Mouse (Mus musculus) gastrocnemius, postnatal 10 days (tissue): ENCODE data around the gene Atg7. TPM values are rescaled to one million over a fixed set of nuclear protein-coding genes. Genes with fewer than 3 reads are reported as not detected.

Source experiments
- DNase-seq: peaks from one replicate; pipeline ENCODE4 v3.0.0; 2021; ENCODE audit warnings: mixed read lengths
- total RNA-seq, 2 experiments: library from RNA; stranded (reverse); gene quantifications; 2 replicates each; pipeline ENCODE4 v1.2.3; 2021

The Atg7 gene
- total RNA-seq, 2 experiments from 2014 or later: 9.1 to 10.9 TPM

- DNase-seq: no peak
These were observed 262.5 kb downstream of the Atg7 start for GRCm38 (mm10) chr6:114905253-114906028.

GRCm38 (mm10) chr6:114906209-114906608 is 263.3 kb downstream of the Atg7 start:
- no peak for DNase-seq

- no peak for DNase-seq
These were observed 264.6 kb downstream of the Atg7 start for GRCm38 (mm10) chr6:114907459-114907858.

- DNase-seq: no peak
These were observed 266.9 kb downstream of the Atg7 start for GRCm38 (mm10) chr6:114909801-114910200.

Other genes with a start within 250 kb of the Atg7 start
- gene Hrh1, start 245.2 kb upstream of the Atg7 start, total RNA-seq: under 1 TPM; 0.52 to 0.68 TPM